Mouse (Mus musculus) spleen, embryonic (tissue): Measurements from ENCODE around the gene Rabgef1.

ENCODE experiments used
- CTCF ChIA-PET: fragments of 350-600 bp; sonication (Branson Sonifier 250); formaldehyde crosslinking; loops from one replicate; lab custom pipeline; 2022; lab: Charles Lee

Rabgef1 gene

GRCm38 (mm10) chr5:130171423-130171954 lies at the start of gene Rabgef1:
Rabgef1 (plus strand) TSS chr5:130171798.
- CTCF ChIA-PET = interaction anchor here (1.0 kb wide), 1 partner anchor 384 kb away, joined by 4 read pairs; the partner anchor contains the start of gene Psph

GRCm38 (mm10) chr5:130122355-130122754 lies 49.2 kb upstream of the Rabgef1 start:
- CTCF ChIA-PET = no interaction called here

- CTCF ChIA-PET = no interaction called here
Measured at GRCm38 (mm10) chr5:130124271-130124670, 47.3 kb upstream of the Rabgef1 start.

- CTCF ChIA-PET = interaction anchor here (0.6 to 0.9 kb wide), 2 partner anchors 37 to 92 kb away, joined by 3 to 9 read pairs; no protein-coding TSS in a partner anchor
Measured at GRCm38 (mm10) chr5:130128686-130129523, 42.7 kb upstream of the Rabgef1 start.

- CTCF ChIA-PET = interaction anchor here (0.6 to 0.9 kb wide), 2 partner anchors 92 to 133 kb away, joined by 3 read pairs; no protein-coding TSS in a partner anchor
Measured at GRCm38 (mm10) chr5:130129524-130129793, 42.1 kb upstream of the Rabgef1 start.

DNA sequence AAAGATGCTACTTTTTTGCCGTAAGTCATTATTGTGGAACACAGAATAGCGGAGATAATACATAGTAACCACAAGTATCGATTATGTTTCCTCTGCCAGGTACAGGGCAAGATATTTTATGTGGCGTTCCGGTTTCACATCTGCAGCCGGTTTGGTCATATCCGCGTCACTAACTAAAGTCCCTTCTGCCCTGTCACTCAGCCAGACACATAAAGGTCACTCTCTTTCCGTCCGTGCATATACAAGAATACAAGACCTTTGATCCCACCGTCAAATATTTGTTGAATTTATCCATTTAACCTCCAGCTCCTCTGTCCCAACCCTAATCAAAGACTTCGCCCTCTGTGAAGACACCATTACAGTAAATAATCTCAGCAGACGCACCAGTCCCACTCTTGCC lies 35.0 kb upstream of the Rabgef1 start:
- CTCF ChIA-PET = no interaction called here

DNA sequence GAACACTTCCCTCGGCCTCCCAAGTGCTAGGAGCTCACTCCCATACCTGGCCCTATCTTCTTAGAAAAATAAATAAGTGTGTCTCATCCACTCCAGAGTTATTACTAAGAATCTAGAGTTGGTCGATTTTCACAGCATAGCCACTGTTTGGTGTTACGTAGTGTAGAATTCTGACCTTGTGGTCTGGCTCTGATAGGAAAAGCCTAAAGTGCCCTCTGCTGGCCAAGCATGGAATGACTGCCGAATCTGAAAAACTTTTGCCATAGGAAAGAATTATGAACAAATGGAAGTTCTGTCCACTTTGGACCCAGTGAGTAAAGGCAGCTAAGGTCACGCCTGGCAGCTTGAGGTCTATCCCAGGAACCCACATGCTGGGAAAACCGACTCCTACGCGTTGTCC lies 32.2 kb upstream of the Rabgef1 start:
- CTCF ChIA-PET = interaction anchor here (0.6 to 2.2 kb wide), 3 partner anchors 18 to 116 kb away, joined by 3 to 11 read pairs (median 7); no protein-coding TSS in a partner anchor

GRCm38 (mm10) chr5:130141138-130141537 lies 30.5 kb upstream of the Rabgef1 start:
- CTCF ChIA-PET = interaction anchor here (0.6 to 1.2 kb wide), 4 partner anchors 14 to 103 kb away, joined by 3 to 11 read pairs (median 4); no protein-coding TSS in a partner anchor

DNA sequence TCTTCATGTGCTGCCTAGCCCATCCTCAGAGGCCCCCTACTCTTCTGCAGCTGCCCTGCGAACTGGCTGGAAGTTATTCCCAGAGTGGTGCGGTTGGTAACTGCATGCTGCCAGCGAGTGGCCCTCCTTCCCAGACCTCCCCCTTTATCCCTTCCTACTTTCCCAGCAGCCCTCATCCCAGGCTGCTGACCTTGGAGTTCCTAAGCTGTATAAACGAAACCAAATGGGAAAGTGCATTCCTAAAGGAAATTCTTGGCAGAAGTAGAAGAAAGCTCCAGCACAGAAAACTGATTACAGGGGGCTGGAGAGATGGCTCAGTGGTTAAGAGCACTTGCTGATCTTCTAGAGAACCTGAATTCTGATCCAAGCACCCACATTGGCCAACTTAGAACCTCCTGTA lies 29.6 kb upstream of the Rabgef1 start:
- CTCF ChIA-PET = interaction anchor here (0.7 kb wide), 1 partner anchor 62 kb away, joined by 3 read pairs; no protein-coding TSS in a partner anchor

GRCm38 (mm10) chr5:130143101-130143500 lies 28.5 kb upstream of the Rabgef1 start:
- CTCF ChIA-PET = no interaction called here

- CTCF ChIA-PET = no interaction called here
Measured at GRCm38 (mm10) chr5:130143977-130144333, 27.6 kb upstream of the Rabgef1 start.

GRCm38 (mm10) chr5:130144334-130145312 lies 27.0 kb upstream of the Rabgef1 start, which contains the start of gene Kctd7:
Kctd7 (plus strand) TSS chr5:130144861.
- CTCF ChIA-PET = no interaction called here

- CTCF ChIA-PET = interaction anchor here (0.6 kb wide), 1 partner anchor 28 kb away, joined by 5 read pairs; no protein-coding TSS in a partner anchor
Measured at GRCm38 (mm10) chr5:130145961-130146360, 25.6 kb upstream of the Rabgef1 start.

DNA sequence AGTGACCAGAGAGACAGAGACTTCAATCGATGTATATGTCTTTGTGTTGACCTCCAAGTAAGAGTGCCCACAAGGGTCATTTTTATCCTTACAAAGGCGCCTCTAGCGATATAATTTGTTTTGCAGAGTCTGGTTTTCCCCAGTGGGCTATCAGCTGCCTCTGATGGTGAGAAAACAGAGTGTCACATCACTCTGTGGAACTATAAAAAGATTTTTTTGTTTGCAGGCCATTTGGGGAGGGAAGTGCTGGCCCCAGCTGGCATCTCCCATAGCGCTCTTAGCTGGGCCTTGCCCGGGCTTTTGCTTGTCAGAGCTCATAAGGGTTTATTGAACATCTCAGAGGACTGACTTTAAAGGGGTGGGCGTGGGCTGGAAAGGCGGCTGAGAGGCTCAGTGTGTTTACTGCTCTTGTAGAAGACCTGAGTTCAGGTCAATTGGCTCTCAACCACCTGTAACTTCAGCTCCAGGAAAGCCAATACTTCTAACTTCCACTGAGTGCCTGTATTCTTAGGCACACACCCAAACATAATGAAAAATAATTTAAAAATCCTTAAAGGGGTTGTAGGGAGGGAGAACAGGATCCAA lies 21.8 kb upstream of the Rabgef1 start:
- CTCF ChIA-PET = no interaction called here

GRCm38 (mm10) chr5:130154286-130154685 lies 17.3 kb upstream of the Rabgef1 start:
- CTCF ChIA-PET = no interaction called here

GRCm38 (mm10) chr5:130158545-130158944 lies 13.1 kb upstream of the Rabgef1 start:
- CTCF ChIA-PET = interaction anchor here (0.7 kb wide), 1 partner anchor 9 kb away, joined by 6 read pairs; no protein-coding TSS in a partner anchor

DNA sequence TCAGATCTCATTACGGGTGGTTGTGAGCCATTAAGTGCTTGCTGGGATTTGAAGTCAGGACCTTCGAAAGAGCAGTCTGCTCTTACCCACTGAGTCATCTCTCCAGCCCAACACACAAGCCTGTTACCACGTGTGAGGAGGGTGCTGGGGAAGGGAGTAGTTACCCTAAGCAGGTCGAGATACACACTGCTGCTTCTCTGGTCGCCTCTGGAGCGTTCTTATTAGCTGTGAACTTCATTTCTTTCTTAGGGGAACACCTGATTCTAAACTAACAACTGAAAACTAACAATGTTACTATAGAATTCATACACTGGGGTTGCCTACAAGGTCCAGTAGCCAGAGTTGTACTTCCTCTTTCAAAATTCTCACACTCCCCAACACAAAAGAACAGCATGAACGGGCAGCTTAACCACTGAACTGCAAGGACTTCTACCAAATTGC lies 11.8 kb upstream of the Rabgef1 start:
- CTCF ChIA-PET = no interaction called here

- CTCF ChIA-PET = interaction anchor here (0.6 to 0.8 kb wide), 3 partner anchors 12 to 119 kb away, joined by 3 to 4 read pairs (median 3); no protein-coding TSS in a partner anchor
Measured at GRCm38 (mm10) chr5:130163670-130164069, 7.9 kb upstream of the Rabgef1 start.

DNA sequence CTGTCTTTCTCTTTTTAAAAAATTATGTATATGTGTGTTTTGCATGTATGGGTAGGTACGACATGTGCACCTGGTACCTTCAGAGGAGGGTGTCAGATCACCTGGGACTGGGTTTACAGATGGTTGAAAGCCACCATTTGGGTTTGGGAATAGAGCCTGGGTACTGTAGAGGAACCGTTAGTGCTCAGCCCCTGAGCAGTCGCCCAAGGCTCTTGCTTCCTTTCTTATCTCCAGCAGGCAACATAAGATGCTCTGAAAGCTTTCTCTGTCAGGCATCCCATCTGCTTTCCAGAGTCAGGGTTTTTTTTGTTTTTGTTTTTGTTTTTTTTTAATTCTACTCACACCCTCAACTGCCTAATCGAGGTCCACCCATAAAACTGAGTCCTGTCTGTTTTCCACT lies 6.4 kb upstream of the Rabgef1 start:
- CTCF ChIA-PET = interaction anchor here (0.6 to 1.1 kb wide), 3 partner anchors 36 to 167 kb away, joined by 3 to 9 read pairs (median 4); no protein-coding TSS in a partner anchor

DNA sequence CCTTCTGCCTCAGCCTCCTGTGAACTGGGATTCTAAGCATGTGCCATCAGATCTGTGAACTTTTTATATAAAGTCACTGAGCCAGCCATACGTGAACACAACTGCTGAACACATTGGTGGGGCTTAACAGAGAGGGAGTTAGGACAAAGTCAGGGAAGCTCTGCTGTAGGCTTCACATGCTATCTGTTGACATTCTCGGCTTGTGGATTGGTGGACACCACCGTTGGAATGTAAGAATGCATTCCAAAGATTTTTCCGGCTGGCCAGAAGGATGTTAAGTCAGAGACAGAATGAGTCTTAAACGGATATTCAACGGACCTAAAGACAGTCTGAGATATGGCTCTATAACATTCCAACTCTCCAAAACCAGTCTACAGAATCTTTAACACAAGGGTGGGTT lies 2.5 kb upstream of the Rabgef1 start:
- CTCF ChIA-PET = interaction anchor here (1.3 kb wide), 1 partner anchor 145 kb away, joined by 3 read pairs; no protein-coding TSS in a partner anchor
